Mouse (Mus musculus) liver, adult 2 months (tissue): ENCODE data around the gene St6galnac3.

Experiments
- CTCF ChIP-seq: fragments of 200-500 bp; IDR thresholded peaks from 2 replicates; pipeline ENCODE4 v1.5.1; 2011; ENCODE audit warnings: low read depth, low read length, control low read depth
- POLR2A ChIP-seq: fragments of 200-500 bp; IDR thresholded peaks from 2 replicates; pipeline ENCODE4 v1.6.1; 2011; ENCODE audit warnings: low read length, control low read depth; ENCODE audit not compliant: insufficient read depth; ENCODE audit errors: extremely low read depth

DNA sequence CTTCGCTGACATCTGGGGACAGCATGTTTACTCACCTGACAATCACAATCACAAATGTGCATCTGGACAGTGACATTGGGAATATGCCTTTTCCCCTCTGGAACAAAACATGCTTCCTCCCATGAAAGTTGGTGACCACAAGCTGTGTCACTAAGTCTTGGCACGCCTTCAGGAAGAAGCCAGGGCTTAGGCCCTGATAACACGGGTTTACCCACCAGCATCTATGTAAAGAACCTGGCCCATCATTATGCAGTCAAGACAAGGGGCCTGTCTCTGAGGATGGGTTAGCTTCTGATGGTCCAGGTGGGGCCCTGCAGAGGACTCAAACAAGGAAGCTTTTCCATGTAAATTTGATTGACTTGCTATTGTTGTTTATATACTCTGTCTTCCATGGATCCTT, 131.9 kb downstream of the St6galnac3 start:
- TF ChIP-seq CTCF: no peak
- TF ChIP-seq POLR2A: no peak
